Mouse (Mus musculus) activated CD4-positive, CD25-positive, alpha-beta regulatory T cell (primary cell): Measurements from ENCODE around the gene Fam45a. TPM values are rescaled to one million over a fixed set of nuclear protein-coding genes. Genes with fewer than 3 reads are reported as not detected.

Source experiments
- polyA plus RNA-seq, 2 experiments: library from polyadenylated mRNA; unstranded; fragments of 100-300 nt; shearing (Covaris generic); gene quantifications; one replicate each; pipeline ENCODE4 v1.2.1; 2017

The Fam45a gene
- polyA plus RNA-seq, result 10 to 100 TPM; 36.9 to 40.0 TPM

DNA sequence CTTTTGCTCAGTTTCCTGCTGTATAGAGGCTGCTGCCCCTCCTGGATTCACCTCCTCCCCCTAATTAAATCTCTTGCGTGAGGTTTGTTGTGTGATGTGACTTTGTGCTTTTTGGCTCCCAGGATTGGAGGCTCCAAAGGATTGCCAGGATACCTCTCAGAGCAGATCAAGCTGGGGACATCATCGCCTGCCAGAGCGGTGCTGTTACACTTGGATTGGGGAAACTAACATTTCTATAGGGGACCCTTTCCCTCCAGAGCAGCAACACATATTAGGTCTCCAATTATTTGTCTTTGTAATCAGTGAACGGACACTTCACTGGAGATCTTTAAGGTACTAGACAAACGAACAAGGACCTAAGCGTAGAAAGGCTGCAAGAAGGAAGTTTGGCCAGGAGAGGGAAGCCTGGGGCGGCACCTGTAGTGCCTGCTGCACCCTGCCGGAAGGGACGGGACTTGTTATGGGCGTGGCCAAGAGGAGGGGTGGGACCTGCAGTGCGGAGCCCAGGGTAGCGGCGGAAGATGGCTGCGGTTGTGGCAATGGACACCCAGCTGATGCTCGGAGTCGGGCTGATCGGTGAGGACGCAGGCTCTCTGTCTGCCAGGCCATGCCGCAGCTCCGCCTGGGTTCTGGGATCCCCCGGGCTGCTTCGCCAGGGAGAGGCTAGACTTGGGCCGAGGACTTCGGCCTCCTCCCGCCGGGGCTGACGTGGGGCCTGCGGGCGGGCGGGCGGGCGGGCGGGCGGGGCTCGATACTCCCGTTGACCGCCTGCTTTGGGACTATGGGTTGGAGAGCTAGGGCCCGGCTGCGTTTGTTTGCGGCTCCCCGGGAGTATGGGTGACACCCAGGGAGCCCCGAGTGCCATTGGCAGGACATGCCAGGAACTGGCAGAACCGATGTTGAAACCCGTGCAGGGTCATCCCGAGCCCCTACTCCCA lies at the start of gene Fam45a:
Fam45a (plus strand) TSS at position 488 of the 938 bp plus-strand sequence.

DNA sequence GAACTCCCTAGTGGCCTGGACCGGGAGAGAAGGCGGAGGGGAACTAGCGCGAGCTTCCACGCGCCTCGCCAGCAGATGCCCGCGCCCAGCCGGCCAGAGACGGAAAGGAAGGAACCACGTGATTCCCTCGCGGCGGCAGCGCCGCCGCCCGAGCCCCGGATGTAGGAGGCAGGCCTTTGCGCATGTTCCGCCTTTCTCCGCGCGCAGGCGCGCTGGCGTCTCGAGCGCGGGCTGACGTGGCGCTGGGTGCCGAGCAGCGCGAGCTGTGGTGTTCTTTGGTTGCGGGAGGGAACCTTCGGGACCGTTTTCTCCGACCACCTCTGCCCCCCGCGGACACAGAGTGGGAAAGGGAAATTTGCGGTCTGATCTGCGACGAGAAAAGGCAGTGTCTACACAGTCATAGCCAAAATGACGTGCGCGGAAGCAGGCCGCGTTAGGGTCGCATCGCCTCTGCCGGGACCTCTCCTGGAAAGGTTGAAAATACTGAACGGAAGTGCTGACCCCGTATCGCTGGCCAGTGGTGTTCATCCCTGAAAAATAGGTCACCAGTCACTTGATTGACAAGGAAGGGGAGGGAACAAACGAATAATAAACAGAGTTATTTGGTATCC lies 20.7 kb upstream of the Fam45a start, which contains the start of gene Eif3a:
Eif3a (minus strand) TSS at position 108 of the 611 bp plus-strand sequence.

GRCm38 (mm10) chr19:60860868-60861700 lies 49.7 kb downstream of the Fam45a start, which contains the start of gene Sfxn4:
Gene Sfxn4, minus strand, starts transcription at chr19:60861479.

GRCm38 (mm10) chr19:60874064-60874694 lies 62.8 kb downstream of the Fam45a start, which contains the start of gene Prdx3:
Gene Prdx3, minus strand, starts transcription at chr19:60874556.

Other genes starting within 250 kb of the Fam45a start
- gene Cacul1, start 230.6 kb upstream of the Fam45a start, polyA plus RNA-seq, result 10 to 100 TPM; 21.8 to 29.5 TPM
- 1 to 10 TPM in 1 of 2 experiments, under 1 TPM in 1; 0.99 to 5.0 TPM for gene Nanos1, start 55.6 kb upstream of the Fam45a start, polyA plus RNA-seq
- gene Eif3a, start 20.9 kb upstream of the Fam45a start, polyA plus RNA-seq, result 100 to 1,000 TPM in 1 of 2 experiments, 10 to 100 TPM in 1; 95.6 to 113 TPM
- gene Sfxn4, start 49.9 kb downstream of the Fam45a start, polyA plus RNA-seq, result 1 to 10 TPM; 1.6 to 2.6 TPM
- 100 to 1,000 TPM in 1 of 2 experiments, 10 to 100 TPM in 1; 90.8 to 105 TPM for gene Prdx3, start 63.0 kb downstream of the Fam45a start, polyA plus RNA-seq
- gene Grk5, start 78.2 kb downstream of the Fam45a start, polyA plus RNA-seq, result 1 to 10 TPM; 1.5 to 3.0 TPM